Mouse (Mus musculus): Measurements from ENCODE around the gene Gabrb3. TPM values are rescaled to one million over a fixed set of nuclear protein-coding genes. Genes with fewer than 3 reads are reported as not detected.

Gabrb3 gene
- polyA plus RNA-seq, 1 experiment from 2014 or later: 1.3 TPM

GRCm38 (mm10) chr7:57532676-57533075 lies 113.2 kb downstream of the Gabrb3 start:
- no peaks in the 10 kb centered on the region for H3K9me3 ChIP-seq
- H3K27me3 ChIP-seq (replicated peaks): no peaks in the 10 kb centered on the region
- H3K36me3 ChIP-seq: no peaks in the 10 kb centered on the region
- 71% methylated on average over 10 of the region's 10 CpGs for WGBS
- ATAC-seq (ENCODE audit: extremely low read depth, insufficient number of reproducible peaks, low FRiP score, low TSS enrichment): no peak
- no peak overlapping the region for H3K4me2 ChIP-seq
- H3K4me1 ChIP-seq: no peaks in the 10 kb centered on the region
- no peak overlapping the region for H3K4me3 ChIP-seq
- H3K27ac ChIP-seq (replicated peaks): no peak overlapping the region
- H3K9ac ChIP-seq: no peak overlapping the region

- Histone ChIP-seq H3K27me3 (replicated peaks) (no peaks in the 10 kb centered on the region), H3K9ac (no peak overlapping the region), H3K4me1 (no peaks in the 10 kb centered on the region), H3K9me3 (no peaks in the 10 kb centered on the region), H3K36me3 (no peaks in the 10 kb centered on the region), H3K4me2 (no peak overlapping the region), H3K27ac (replicated peaks) (no peak overlapping the region), H3K4me3 (no peak overlapping the region)
- 15% methylated on average over 7 of the region's 7 CpGs for WGBS
- ATAC-seq (ENCODE audit: extremely low read depth, insufficient number of reproducible peaks, low FRiP score, low TSS enrichment): no peak
Measured at GRCm38 (mm10) chr7:57538565-57538964, 119.1 kb downstream of the Gabrb3 start.

- no peak overlapping the region for H3K4me3 ChIP-seq
- no peaks in the 10 kb centered on the region for H3K27me3 ChIP-seq (replicated peaks)
- WGBS: 36% methylated on average over 3 of the region's 3 CpGs
- H3K4me2 ChIP-seq: no peak overlapping the region
- no peaks in the 10 kb centered on the region for H3K9me3 ChIP-seq
- no peaks in the 10 kb centered on the region for H3K36me3 ChIP-seq
- H3K9ac ChIP-seq: no peak overlapping the region
- H3K27ac ChIP-seq (replicated peaks): no peak overlapping the region
- H3K4me1 ChIP-seq: no peaks in the 10 kb centered on the region
- no peak for ATAC-seq (ENCODE audit: extremely low read depth, insufficient number of reproducible peaks, low FRiP score, low TSS enrichment)
Measured at GRCm38 (mm10) chr7:57560732-57561436, 141.4 kb downstream of the Gabrb3 start.

- H3K36me3 ChIP-seq: no peaks in the 10 kb centered on the region
- no peak overlapping the region for H3K27ac ChIP-seq (replicated peaks)
- no peaks in the 10 kb centered on the region for H3K27me3 ChIP-seq (replicated peaks)
- H3K4me3 ChIP-seq: no peak overlapping the region
- no peak overlapping the region for H3K9ac ChIP-seq
- no peak overlapping the region for H3K4me2 ChIP-seq
- no peaks in the 10 kb centered on the region for H3K9me3 ChIP-seq
- 80% methylated on average over 12 of the region's 12 CpGs for WGBS
- no peak for ATAC-seq (ENCODE audit: extremely low read depth, insufficient number of reproducible peaks, low FRiP score, low TSS enrichment)
- no peaks in the 10 kb centered on the region for H3K4me1 ChIP-seq
Measured at GRCm38 (mm10) chr7:57564403-57564802, 144.9 kb downstream of the Gabrb3 start.

- no peaks in the 10 kb centered on the region for H3K9me3 ChIP-seq
- peak; percentile 79 for ATAC-seq (ENCODE audit: extremely low read depth, insufficient number of reproducible peaks, low FRiP score, low TSS enrichment)
- under 1% methylated on average over 35 of the region's 74 CpGs for WGBS
- peak overlapping the region; percentile 94 for H3K4me2 ChIP-seq
- peak overlapping the region; percentile 77 for H3K9ac ChIP-seq
- no peaks in the 10 kb centered on the region for H3K36me3 ChIP-seq
- no peak overlapping the region for H3K27ac ChIP-seq (replicated peaks)
- peak overlapping the region; percentile 77 for H3K4me3 ChIP-seq
- H3K4me1 ChIP-seq: peaks cover 14% of the 10 kb centered on the region
- peaks cover 42% of the 10 kb centered on the region for H3K27me3 ChIP-seq (replicated peaks)
Measured at GRCm38 (mm10) chr7:57590451-57591248, 171.2 kb downstream of the Gabrb3 start.

- Histone ChIP-seq H3K27ac (replicated peaks) (no peak overlapping the region), H3K36me3 (no peaks in the 10 kb centered on the region), H3K4me2 (peak overlapping the region; percentile 94), H3K27me3 (replicated peaks) (peaks cover 42% of the 10 kb centered on the region), H3K9ac (peak overlapping the region; percentile 73), H3K4me3 (peak overlapping the region; percentile 77), H3K9me3 (no peaks in the 10 kb centered on the region), H3K4me1 (peaks cover 14% of the 10 kb centered on the region)
- peak; percentile 54; the same call in 1 of the 2 replicates for ATAC-seq (ENCODE audit: extremely low read depth, insufficient number of reproducible peaks, low FRiP score, low TSS enrichment)
- WGBS: under 1% methylated on average over 27 of the region's 34 CpGs
Measured at GRCm38 (mm10) chr7:57591249-57591577, 171.7 kb downstream of the Gabrb3 start.

GRCm38 (mm10) chr7:57591578-57592431 lies 172.3 kb downstream of the Gabrb3 start:
- WGBS: 1% methylated on average over 56 of the region's 56 CpGs
- ATAC-seq (ENCODE audit: extremely low read depth, insufficient number of reproducible peaks, low FRiP score, low TSS enrichment): no peak
- Histone ChIP-seq H3K4me1 (peaks cover 14% of the 10 kb centered on the region), H3K4me2 (peak overlapping the region; percentile 94), H3K36me3 (no peaks in the 10 kb centered on the region), H3K27ac (replicated peaks) (no peak overlapping the region), H3K4me3 (peak overlapping the region; percentile 77), H3K27me3 (replicated peaks) (peaks cover 42% of the 10 kb centered on the region), H3K9ac (peak overlapping the region; percentile 73), H3K9me3 (no peaks in the 10 kb centered on the region)

GRCm38 (mm10) chr7:57597341-57597740 lies 177.8 kb downstream of the Gabrb3 start:
- Histone ChIP-seq H3K4me2 (no peak overlapping the region), H3K4me1 (no peaks in the 10 kb centered on the region), H3K36me3 (no peaks in the 10 kb centered on the region), H3K4me3 (no peak overlapping the region), H3K27ac (replicated peaks) (no peak overlapping the region), H3K27me3 (replicated peaks) (peaks cover 3% of the 10 kb centered on the region), H3K9ac (no peak overlapping the region), H3K9me3 (no peaks in the 10 kb centered on the region)
- WGBS: 66% methylated on average over 5 of the region's 5 CpGs
- ATAC-seq (ENCODE audit: extremely low read depth, insufficient number of reproducible peaks, low FRiP score, low TSS enrichment): no peak

GRCm38 (mm10) chr7:57618697-57619096 lies 199.2 kb downstream of the Gabrb3 start:
- ATAC-seq (ENCODE audit: extremely low read depth, insufficient number of reproducible peaks, low FRiP score, low TSS enrichment): no peak
- WGBS: 46% methylated on average over 3 of the region's 3 CpGs
- Histone ChIP-seq H3K4me3 (no peak overlapping the region), H3K27me3 (replicated peaks) (no peaks in the 10 kb centered on the region), H3K9me3 (no peaks in the 10 kb centered on the region), H3K4me2 (no peak overlapping the region), H3K36me3 (no peaks in the 10 kb centered on the region), H3K4me1 (no peaks in the 10 kb centered on the region), H3K27ac (replicated peaks) (no peak overlapping the region), H3K9ac (no peak overlapping the region)

- ATAC-seq (ENCODE audit: extremely low read depth, insufficient number of reproducible peaks, low FRiP score, low TSS enrichment): no peak
- Histone ChIP-seq H3K4me3 (no peak overlapping the region), H3K27ac (replicated peaks) (no peak overlapping the region), H3K36me3 (no peaks in the 10 kb centered on the region), H3K27me3 (replicated peaks) (no peaks in the 10 kb centered on the region), H3K4me1 (no peaks in the 10 kb centered on the region), H3K4me2 (no peak overlapping the region), H3K9me3 (no peaks in the 10 kb centered on the region), H3K9ac (no peak overlapping the region)
- 86% methylated on average over 2 of the region's 2 CpGs for WGBS
Measured at GRCm38 (mm10) chr7:57620036-57620435, 200.5 kb downstream of the Gabrb3 start.

GRCm38 (mm10) chr7:57623718-57624117 lies 204.2 kb downstream of the Gabrb3 start:
- H3K4me1 ChIP-seq: no peaks in the 10 kb centered on the region
- ATAC-seq (ENCODE audit: extremely low read depth, insufficient number of reproducible peaks, low FRiP score, low TSS enrichment): no peak
- no peak overlapping the region for H3K4me3 ChIP-seq
- WGBS: 55% methylated on average over 4 of the region's 4 CpGs
- no peaks in the 10 kb centered on the region for H3K27me3 ChIP-seq (replicated peaks)
- no peak overlapping the region for H3K27ac ChIP-seq (replicated peaks)
- H3K4me2 ChIP-seq: no peak overlapping the region
- no peaks in the 10 kb centered on the region for H3K36me3 ChIP-seq
- no peak overlapping the region for H3K9ac ChIP-seq
- H3K9me3 ChIP-seq: no peaks in the 10 kb centered on the region

Measured in heart, embryonic 13.5 days (tissue).